Mouse (Mus musculus) ovary, adult 10 weeks (tissue): ENCODE data around the gene Abcc10. TPM values are rescaled to one million over a fixed set of nuclear protein-coding genes. Genes with fewer than 3 reads are reported as not detected.

Experiments
- polyA plus RNA-seq: library from polyadenylated mRNA; stranded (reverse); fragments of 350-450 nt; fragmentation: Illumina TruSeq; extraction: RNeasy Lipid Tissue Mini Kit (QIAGEN cat#74804); gene quantifications from one replicate; pipeline ENCODE4 v1.2.3, GENCODE M21; 2014

The Abcc10 gene
- not detected for polyA plus RNA-seq

DNA sequence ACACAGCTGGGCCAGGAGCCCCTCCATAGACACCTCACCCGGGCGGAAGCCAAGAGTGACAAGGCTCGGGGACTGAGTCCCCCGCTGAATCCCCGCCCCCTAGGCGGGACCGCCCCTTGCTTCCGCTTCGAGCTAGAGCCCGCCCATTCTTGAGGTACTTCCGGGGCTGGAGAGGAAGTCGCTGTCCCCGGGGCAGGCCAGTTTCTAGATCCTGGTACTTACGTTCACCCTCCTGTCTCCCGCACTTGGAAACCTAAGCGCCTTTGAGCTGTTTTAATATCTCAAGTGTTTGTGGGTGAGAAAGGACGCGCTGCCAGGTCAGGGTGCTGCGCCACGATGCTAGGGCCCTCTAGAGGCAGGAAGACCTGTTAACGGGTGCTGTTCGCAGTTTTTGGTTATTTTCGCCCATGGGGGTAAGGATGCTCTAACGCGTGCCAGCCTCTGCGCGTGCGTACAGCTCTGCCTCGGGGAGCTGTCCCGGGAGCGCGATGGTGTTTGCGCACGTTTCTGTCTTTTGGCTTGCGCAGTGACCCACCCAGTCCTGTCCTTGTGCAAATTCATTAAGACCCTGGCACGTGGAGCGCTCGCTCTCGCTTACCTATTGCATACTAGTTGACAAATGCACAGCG, at the start of gene Abcc10:
Abcc10 (minus strand) TSS at position 447 of the 629 bp plus-strand sequence.

GRCm38 (mm10) chr17:46297364-46298219, 30.6 kb downstream of the Abcc10 start, which contains the start of gene Dlk2:
TSS of gene Dlk2 (plus strand) at chr17:46297421.

DNA sequence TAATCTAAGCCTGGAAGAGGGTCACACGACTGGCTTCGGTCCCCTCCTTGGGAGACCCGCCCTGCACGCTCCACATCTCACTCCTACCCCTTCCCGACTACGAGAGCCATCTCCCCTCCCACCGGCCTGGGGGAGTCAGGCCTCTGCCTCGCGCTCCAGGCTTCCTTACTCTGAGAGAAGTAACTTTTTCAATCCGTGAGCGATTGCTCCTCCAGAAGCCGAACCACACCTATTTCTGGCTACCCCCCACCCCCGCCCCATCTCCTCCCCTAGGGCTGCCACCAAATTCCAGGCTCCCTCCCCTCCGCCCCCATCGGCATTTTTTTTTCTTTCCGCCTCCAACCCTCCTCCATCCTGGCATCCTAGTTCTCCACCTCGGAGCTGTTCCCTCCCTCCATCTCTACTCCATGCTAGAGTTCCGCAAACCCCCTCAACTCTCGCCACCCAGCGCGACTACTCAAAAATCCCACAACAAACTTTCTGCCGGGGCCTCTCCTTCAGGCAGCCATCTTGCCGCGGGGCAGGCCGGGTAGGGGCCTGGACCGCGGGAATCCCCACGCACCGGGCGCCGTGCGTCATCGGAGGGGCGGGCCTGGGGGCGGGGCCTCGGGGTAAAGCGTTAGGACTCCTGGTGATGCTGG, 45.5 kb downstream of the Abcc10 start, which contains the start of gene Tjap1:
Tjap1 (minus strand) TSS at position 544 of the 641 bp plus-strand sequence.

GRCm38 (mm10) chr17:46253452-46254084, 74.6 kb downstream of the Abcc10 start, which contains the start of gene Lrrc73:
TSS of gene Lrrc73 (plus strand) at chr17:46253531.

Other genes starting within 250 kb of the Abcc10 start
- 15.5 TPM for gene Mrps18a, start 217.4 kb downstream of the Abcc10 start, polyA plus RNA-seq
- gene Rsph9, start 184.1 kb downstream of the Abcc10 start, polyA plus RNA-seq: 1.3 TPM
- 0.74 TPM for gene Mad2l1bp, start 174.8 kb downstream of the Abcc10 start, polyA plus RNA-seq
- 2.4 TPM for gene Gtpbp2, start 167.3 kb downstream of the Abcc10 start, polyA plus RNA-seq
- 16.1 TPM for gene Polh, start 125.7 kb downstream of the Abcc10 start, polyA plus RNA-seq
- 26.9 TPM for gene Xpo5, start 125.6 kb downstream of the Abcc10 start, polyA plus RNA-seq
- 6.1 TPM for gene Polr1c, start 80.3 kb downstream of the Abcc10 start, polyA plus RNA-seq
- gene Yipf3, start 80.3 kb downstream of the Abcc10 start, polyA plus RNA-seq: 1.3 TPM
- not detected for gene Lrrc73, start 74.8 kb downstream of the Abcc10 start, polyA plus RNA-seq
- gene Tjap1, start 45.3 kb downstream of the Abcc10 start, polyA plus RNA-seq: 0.40 TPM
- not detected for gene Dlk2, start 30.9 kb downstream of the Abcc10 start, polyA plus RNA-seq
- gene Zfp318, start 55.4 kb upstream of the Abcc10 start, polyA plus RNA-seq: 69.4 TPM
- gene Crip3, start 100.6 kb upstream of the Abcc10 start, polyA plus RNA-seq: not detected
- gene Slc22a7, start 110.1 kb upstream of the Abcc10 start, polyA plus RNA-seq: not detected
- gene Ttbk1, start 159.3 kb upstream of the Abcc10 start, polyA plus RNA-seq: 0.11 TPM
- 7.6 TPM for gene Dnph1, start 168.4 kb upstream of the Abcc10 start, polyA plus RNA-seq
- gene Cul9, start 218.0 kb upstream of the Abcc10 start, polyA plus RNA-seq: 2.8 TPM
- gene Srf, start 227.8 kb upstream of the Abcc10 start, polyA plus RNA-seq: 0.34 TPM